Mouse (Mus musculus) T-helper 2 cell (primary cell): ENCODE measurements around the gene Ly6g6f.

ENCODE experiments used
- in situ Hi-C: fragments of 300-600 bp; cut with MboI, MseI; formaldehyde crosslinking; loops from one replicate; pipeline ENCODE4 v1.15.1; 2025; ENCODE audit warnings: high pct_unique_total_duplicates

The Ly6g6f gene

DNA sequence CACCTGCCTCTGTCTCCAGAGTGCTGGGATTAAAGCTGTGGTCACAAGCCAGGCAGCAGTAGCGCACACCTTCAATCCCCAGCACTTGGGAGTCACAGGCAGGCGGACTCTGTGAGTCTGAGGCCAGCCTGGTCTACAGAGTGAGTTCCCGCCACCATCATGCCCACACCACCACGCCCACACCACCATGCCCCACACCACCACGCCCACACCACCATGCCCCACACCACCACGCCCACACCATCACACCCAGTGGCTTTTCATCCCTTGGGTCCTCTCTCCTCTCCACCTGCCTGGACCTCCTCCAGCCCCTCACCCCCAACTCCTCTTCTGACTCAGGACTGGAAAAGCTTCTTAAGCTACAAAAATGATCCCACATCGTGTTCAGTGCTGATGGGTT lies 53.5 kb downstream of the Ly6g6f start:
- in situ Hi-C loops = loop anchor here (5.0 kb wide), 1 partner anchor 70 kb away; no protein-coding TSS in a partner anchor

DNA sequence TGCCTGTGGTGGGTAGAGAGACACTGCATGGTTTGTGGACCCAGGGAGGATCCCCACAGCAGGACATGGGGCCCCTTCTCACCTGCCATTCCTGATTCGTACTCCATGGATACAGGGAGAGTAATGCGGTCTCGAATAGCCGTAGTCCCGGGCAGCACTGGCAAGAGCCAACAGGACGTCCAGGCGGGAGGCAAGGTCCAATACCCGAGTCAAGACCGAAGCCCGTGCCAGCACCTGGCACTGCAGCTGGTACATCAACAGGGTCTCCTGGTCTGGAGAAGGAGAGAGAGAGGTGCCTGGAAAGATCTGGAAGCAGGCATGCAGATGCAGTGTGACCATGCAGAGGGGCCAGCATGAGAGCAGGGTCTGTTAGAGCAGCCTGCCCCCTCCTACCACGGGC lies 54.1 kb downstream of the Ly6g6f start:
- in situ Hi-C loops = loop anchor here (5.0 kb wide), 1 partner anchor 71 kb away; no protein-coding TSS in a partner anchor
